Mouse (Mus musculus) E14TG2a.4 (cell line): ENCODE data around the gene Bcas2.

ENCODE experiments used
- CTCF ChIP-seq: conservative IDR thresholded peaks from 2 replicates; pipeline ENCODE4 v1.5.1; 2014; ENCODE audit warnings: low read length
- POU5F1 ChIP-seq: IDR thresholded peaks from 2 replicates; pipeline ENCODE4 v1.6.1; 2014; ENCODE audit warnings: low read length, borderline replicate concordance

DNA sequence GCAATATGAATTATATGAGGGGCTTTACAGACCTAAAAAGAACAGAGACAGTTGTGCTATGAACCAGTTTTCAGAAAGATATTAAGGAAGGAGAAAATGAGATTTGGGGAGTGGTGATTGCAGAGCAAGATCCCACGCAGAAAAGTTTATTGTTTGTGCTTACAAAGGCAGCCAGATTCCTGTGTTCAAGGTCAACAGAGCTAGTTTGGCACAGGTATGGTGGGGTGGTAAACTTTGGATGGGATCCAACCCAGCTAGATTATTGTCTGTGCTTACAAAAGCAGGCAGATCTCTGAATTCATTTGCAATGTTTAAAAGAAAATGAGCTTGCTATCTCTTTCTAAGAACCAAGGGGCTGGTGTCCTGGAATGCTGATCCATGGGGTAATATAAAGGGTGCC, 56.3 kb downstream of the Bcas2 start:
- TF ChIP-seq CTCF (no peak), POU5F1 (no peak)
